Mouse (Mus musculus) monocyte, adult 5-6 weeks (primary cell): ENCODE results near the gene Il1rl1. TPM values are rescaled to one million over a fixed set of nuclear protein-coding genes. Genes with fewer than 3 reads are reported as not detected.

Experiments used
- ATAC-seq: fragments of 153-309, 156-312 bp; replicated peaks from 2 replicates; pipeline ENCODE4 v1.8.0; 2017; ENCODE audit warnings: mild to moderate bottlenecking; ENCODE audit not compliant: low TSS enrichment, insufficient number of reproducible peaks, severe bottlenecking, poor library complexity, low FRiP score
- total RNA-seq: library from RNA; stranded (forward); fragments of 200-1000, 200-491, 200-594 nt; gene quantifications from 3 replicates; pipeline ENCODE4 v1.2.3, GENCODE M21; 2017

Gene Il1rl1
- total RNA-seq, result 3.8 to 19.9 TPM (median 18.4 TPM) in 3 replicates

- no peak for ATAC-seq
These were observed at the start of gene Il1rl1 for GRCm38 (mm10) chr1:40428910-40429675. Il1rl1 (plus strand) TSS chr1:40429570.

GRCm38 (mm10) chr1:40380111-40380510, 49.3 kb upstream of the Il1rl1 start:
- ATAC-seq, result peak; percentile 42; the same call in 1 of the 2 replicates

- ATAC-seq, result no peak
These were observed 48.4 kb upstream of the Il1rl1 start for GRCm38 (mm10) chr1:40380990-40381389.

- ATAC-seq, result no peak
These were observed 46.5 kb upstream of the Il1rl1 start for GRCm38 (mm10) chr1:40382841-40383240.

- ATAC-seq, result no peak
These were observed 44.3 kb upstream of the Il1rl1 start for GRCm38 (mm10) chr1:40384931-40385545.

- 0 out of 2 replicates have a peak, but pooled peaks have one; percentile 23 for ATAC-seq
These were observed 38.0 kb upstream of the Il1rl1 start for GRCm38 (mm10) chr1:40391374-40391773.

- no peak for ATAC-seq
These were observed 36.8 kb upstream of the Il1rl1 start for GRCm38 (mm10) chr1:40392535-40392934.

- ATAC-seq, result peak; percentile 52; the same call in 1 of the 2 replicates
These were observed 36.2 kb upstream of the Il1rl1 start for GRCm38 (mm10) chr1:40393214-40393613.

GRCm38 (mm10) chr1:40399639-40400038, 29.7 kb upstream of the Il1rl1 start:
- no peak for ATAC-seq

- peak; percentile 82 for ATAC-seq
These were observed 24.7 kb upstream of the Il1rl1 start for GRCm38 (mm10) chr1:40404682-40405081.

GRCm38 (mm10) chr1:40409882-40410281, 19.5 kb upstream of the Il1rl1 start:
- ATAC-seq, result peak; percentile 63; the same call in 1 of the 2 replicates

- ATAC-seq, result no peak
These were observed 16.3 kb upstream of the Il1rl1 start for GRCm38 (mm10) chr1:40413039-40413438.

- ATAC-seq, result no peak
These were observed 15.1 kb upstream of the Il1rl1 start for GRCm38 (mm10) chr1:40414276-40414675.

- no peak for ATAC-seq
These were observed 14.3 kb upstream of the Il1rl1 start for GRCm38 (mm10) chr1:40414863-40415656.

- no peak for ATAC-seq
These were observed 12.3 kb upstream of the Il1rl1 start for GRCm38 (mm10) chr1:40417034-40417433.

GRCm38 (mm10) chr1:40418512-40418911, 10.9 kb upstream of the Il1rl1 start:
- no peak for ATAC-seq

- no peak for ATAC-seq
These were observed 5.5 kb upstream of the Il1rl1 start for GRCm38 (mm10) chr1:40423892-40424291.

- no peak for ATAC-seq
These were observed 2.1 kb upstream of the Il1rl1 start for GRCm38 (mm10) chr1:40427270-40427669.

GRCm38 (mm10) chr1:40427901-40428300, 1.5 kb upstream of the Il1rl1 start:
- no peak for ATAC-seq
